Mouse (Mus musculus) kidney, adult 2 months (tissue): Measurements from ENCODE around the gene Gipc2. TPM values are rescaled to one million over a fixed set of nuclear protein-coding genes. Genes with fewer than 3 reads are reported as not detected.

Experiments used
- DNase-seq: peaks from one replicate; pipeline ENCODE4 v3.0.0; 2021
- H3K27ac ChIP-seq: fragments of 200-500 bp; 2 replicates; pipeline ENCODE4 v1.5.1; 2012; ENCODE audit warnings: low read depth, low read length, control low read depth, inconsistent platforms; ENCODE audit not compliant: insufficient read depth
- H3K27me3 ChIP-seq: fragments of 200-500 bp; replicated peaks from 2 replicates; pipeline ENCODE4 v1.6.1; 2012; ENCODE audit warnings: mild to moderate bottlenecking, moderate library complexity, low read length, inconsistent platforms; ENCODE audit not compliant: control insufficient read depth, insufficient read depth
- H3K36me3 ChIP-seq: fragments of 200-500 bp; 2 replicates; pipeline ENCODE4 v1.6.1; 2012; ENCODE audit warnings: mild to moderate bottlenecking, moderate library complexity, low read length, inconsistent platforms; ENCODE audit not compliant: control insufficient read depth, insufficient read depth
- H3K4me1 ChIP-seq: fragments of 200-500 bp; 2 replicates; pipeline ENCODE4 v1.6.1; 2011; ENCODE audit warnings: low read length; ENCODE audit not compliant: control insufficient read depth, insufficient read depth
- H3K4me3 ChIP-seq: fragments of 200-500 bp; 2 replicates; pipeline ENCODE4 v1.5.1; 2011; ENCODE audit warnings: mild to moderate bottlenecking, low read depth, low read length, control low read depth; ENCODE audit not compliant: insufficient read depth
- CTCF ChIP-seq: fragments of 200-500 bp; conservative IDR thresholded peaks from 2 replicates; pipeline ENCODE4 v1.5.1; 2011; ENCODE audit warnings: low read depth, mild to moderate bottlenecking, control low read depth, low read length, moderate library complexity, mixed read lengths; ENCODE audit not compliant: insufficient read depth, insufficient read length
- POLR2A ChIP-seq: fragments of 200-500 bp; IDR thresholded peaks from one replicate; pipeline ENCODE4 v1.6.1; 2011; ENCODE audit warnings: low read depth, low read length, control low read depth
- WGBS: fragments of 180-500 bp; shearing (Covaris S2); methylation state at CpG from one replicate; pipeline ENCODE4 v1.1.7; 2018; 5-methylcytosine and 5-hydroxymethylcytosine counted together
- polyA plus RNA-seq: library from polyadenylated mRNA; depleted of rRNA; stranded (reverse); fragments of >200 nt; gene quantifications from 2 replicates; pipeline ENCODE4 v1.2.3, GENCODE M21; 2012

Gene Gipc2
- polyA plus RNA-seq, 1 experiment, result 146 TPM

DNA sequence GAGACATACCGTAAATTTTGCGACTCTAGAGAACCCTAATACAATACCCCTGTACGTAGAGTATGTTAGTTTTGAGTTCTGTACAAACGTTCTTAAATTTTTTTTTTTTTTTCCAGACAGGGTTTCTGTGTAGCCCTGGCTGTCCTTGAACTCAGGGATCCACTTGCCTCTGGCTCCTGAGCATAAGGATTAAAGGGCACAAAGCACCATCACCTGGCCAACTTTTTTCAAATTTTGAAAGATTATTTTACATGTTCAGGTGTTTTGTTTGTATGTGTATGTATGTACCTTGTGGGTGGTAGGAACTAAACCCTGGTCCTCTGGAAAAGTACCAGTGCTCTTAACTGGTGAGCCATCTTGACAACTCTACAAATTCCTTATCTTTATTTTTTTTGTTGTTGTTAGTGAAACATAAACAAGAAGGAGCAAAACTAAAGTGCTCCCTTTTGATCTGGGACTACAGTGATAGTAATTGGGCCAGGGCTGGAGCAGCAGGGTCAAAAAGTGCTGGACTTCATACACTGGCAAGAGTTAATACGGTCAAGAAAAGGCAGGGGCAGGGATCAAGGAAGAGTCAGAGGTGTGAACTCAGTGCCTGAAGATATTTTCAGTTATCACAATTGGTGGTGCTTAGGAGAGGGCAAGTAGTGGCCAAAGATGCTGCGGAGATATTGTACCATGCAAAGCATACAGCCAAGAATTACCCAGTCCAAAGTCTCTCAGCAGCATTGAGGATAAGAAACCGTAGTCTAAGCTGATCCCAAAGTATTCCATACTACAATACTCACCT lies 42.3 kb upstream of the Gipc2 start:
- Histone ChIP-seq H3K4me3 (no peak overlapping the region), H3K36me3 (no peaks in the 10 kb centered on the region), H3K27me3 (no peaks in the 10 kb centered on the region), H3K27ac (no peak overlapping the region), H3K4me1 (peaks cover 18% of the 10 kb centered on the region)
- no peak for TF ChIP-seq POLR2A
- TF ChIP-seq CTCF, result no peak
- DNase-seq, result peak; percentile 22
- 81% methylated on average over 7 of the region's 7 CpGs for WGBS

DNA sequence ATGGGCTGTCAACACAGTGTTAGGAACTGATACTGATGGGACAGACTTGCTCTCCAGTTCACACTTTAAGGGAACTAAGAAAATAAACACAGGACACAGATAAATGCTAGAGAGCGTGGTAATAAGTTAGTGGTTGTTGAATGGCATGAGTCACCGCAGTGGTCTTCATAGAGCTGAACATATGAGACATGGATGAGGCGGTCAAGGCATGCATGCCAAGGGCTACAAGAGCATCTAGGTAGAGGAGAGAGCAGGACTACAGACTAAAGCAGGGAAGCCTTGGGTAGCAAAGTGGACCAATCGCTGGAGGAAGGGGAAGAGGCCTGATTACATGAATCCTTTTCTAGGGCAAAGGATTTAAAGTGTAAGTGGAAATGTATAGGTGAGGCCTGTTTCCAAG lies 41.1 kb upstream of the Gipc2 start:
- Histone ChIP-seq H3K4me3 (no peak overlapping the region), H3K27ac (no peak overlapping the region), H3K4me1 (peaks cover 12% of the 10 kb centered on the region), H3K36me3 (no peaks in the 10 kb centered on the region), H3K27me3 (no peaks in the 10 kb centered on the region)
- WGBS, result 97% methylated on average over 4 of the region's 4 CpGs
- no peak for TF ChIP-seq CTCF
- no peak for TF ChIP-seq POLR2A
- DNase-seq, result no peak

DNA sequence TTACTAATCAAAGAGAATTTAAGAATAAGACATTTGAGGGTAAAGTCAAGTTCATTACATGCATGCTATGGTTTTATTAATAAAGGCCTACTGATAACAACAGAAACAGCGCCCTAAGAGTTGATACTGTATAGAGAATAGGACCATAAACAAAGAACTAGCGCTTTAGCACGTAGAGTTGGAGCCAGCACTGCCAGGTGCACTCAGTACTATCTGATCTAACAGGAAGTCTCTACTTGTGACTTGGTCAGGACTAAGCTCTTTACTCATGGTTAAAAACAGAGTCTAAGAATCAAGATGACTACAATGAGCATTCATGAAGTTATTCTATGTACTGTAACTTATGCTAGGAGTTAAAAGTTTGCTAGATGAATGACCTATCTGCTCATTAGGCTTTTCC lies 38.5 kb upstream of the Gipc2 start:
- Histone ChIP-seq H3K4me1 (peaks cover 9% of the 10 kb centered on the region; the same call in 1 of the 2 replicates), H3K36me3 (no peaks in the 10 kb centered on the region), H3K4me3 (no peak overlapping the region), H3K27me3 (no peaks in the 10 kb centered on the region), H3K27ac (no peak overlapping the region)
- no peak for DNase-seq
- TF ChIP-seq POLR2A, result no peak
- 90% methylated on average over 3 of the region's 3 CpGs for WGBS

DNA sequence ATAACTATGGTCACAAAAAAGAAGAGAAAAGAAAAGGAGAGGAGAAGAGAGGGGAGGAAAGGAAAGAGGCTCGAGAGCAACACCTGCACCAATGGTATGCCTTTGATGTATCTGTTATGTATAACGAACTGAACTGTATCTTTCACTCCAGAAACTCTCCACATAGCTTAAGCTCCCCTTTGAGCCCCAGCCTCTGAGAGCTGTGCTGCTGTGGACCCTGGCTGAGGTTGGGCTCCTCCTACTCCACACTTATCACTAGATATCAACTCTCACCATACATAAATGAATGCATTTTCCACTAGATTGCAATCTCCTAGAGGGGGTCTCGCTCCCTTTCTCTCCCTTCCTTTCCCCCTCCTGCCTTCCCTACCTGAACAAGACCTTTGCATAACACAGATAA lies 38.0 kb upstream of the Gipc2 start:
- no peaks in the 10 kb centered on the region for H3K36me3 ChIP-seq
- DNase-seq, result no peak
- peaks cover 6% of the 10 kb centered on the region; the same call in 1 of the 2 replicates for H3K4me1 ChIP-seq
- H3K27me3 ChIP-seq, result no peaks in the 10 kb centered on the region
- H3K27ac ChIP-seq, result no peak overlapping the region
- TF ChIP-seq POLR2A, result no peak
- no peak for TF ChIP-seq CTCF
- WGBS, result 75% methylated on average over 3 of the region's 3 CpGs
- no peak overlapping the region for H3K4me3 ChIP-seq

DNA sequence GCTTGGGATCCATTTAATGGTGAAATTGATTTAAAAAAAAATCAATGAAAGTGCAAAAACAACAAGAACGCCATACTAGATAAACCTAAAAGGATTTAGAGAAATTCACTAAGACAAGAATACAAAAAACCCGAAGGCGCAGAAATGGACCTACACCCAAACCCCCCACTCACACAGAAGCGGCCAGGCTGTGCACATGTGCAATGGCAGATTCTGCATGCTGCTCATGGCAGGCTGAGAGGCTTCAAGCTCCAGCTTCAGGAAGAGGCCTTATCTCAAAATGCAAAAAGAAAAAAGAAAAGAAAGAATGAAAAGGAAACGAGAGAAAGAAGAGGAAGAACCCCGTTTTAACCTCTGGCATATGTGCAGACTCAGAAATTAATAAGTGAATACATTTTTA lies 37.4 kb upstream of the Gipc2 start:
- no peak overlapping the region for H3K4me3 ChIP-seq
- 90% methylated on average over 6 of the region's 6 CpGs for WGBS
- H3K27me3 ChIP-seq, result no peaks in the 10 kb centered on the region
- no peak for TF ChIP-seq POLR2A
- TF ChIP-seq CTCF, result no peak
- no peak overlapping the region for H3K27ac ChIP-seq
- peaks cover 3% of the 10 kb centered on the region; the same call in 1 of the 2 replicates for H3K4me1 ChIP-seq
- H3K36me3 ChIP-seq, result no peaks in the 10 kb centered on the region
- DNase-seq, result no peak

DNA sequence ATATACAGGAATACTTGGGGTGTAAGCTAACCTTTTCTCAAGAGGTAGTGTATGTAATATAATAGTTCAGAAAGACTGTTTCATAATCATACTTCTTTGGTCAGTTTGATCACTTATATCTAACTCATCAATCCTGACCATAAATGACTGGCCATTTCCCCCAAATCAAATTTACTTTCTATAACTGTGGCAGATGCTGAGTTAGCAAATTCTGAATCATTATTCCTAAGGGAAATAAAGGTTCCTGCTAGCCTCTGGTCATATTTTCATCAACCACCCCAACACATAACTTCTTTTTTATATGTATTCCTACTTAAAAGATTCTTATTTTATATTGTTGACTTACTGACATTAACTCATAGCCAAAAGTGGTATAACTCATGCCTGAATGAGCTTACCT lies 36.9 kb upstream of the Gipc2 start:
- H3K4me1 ChIP-seq, result 0 out of 2 replicates have a peak, but pooled peaks cover 2% of the 10 kb centered on the region
- TF ChIP-seq POLR2A (no peak), CTCF (no peak)
- no peaks in the 10 kb centered on the region for H3K27me3 ChIP-seq
- H3K27ac ChIP-seq, result no peak overlapping the region
- no peak for DNase-seq
- H3K4me3 ChIP-seq, result no peak overlapping the region
- H3K36me3 ChIP-seq, result no peaks in the 10 kb centered on the region

DNA sequence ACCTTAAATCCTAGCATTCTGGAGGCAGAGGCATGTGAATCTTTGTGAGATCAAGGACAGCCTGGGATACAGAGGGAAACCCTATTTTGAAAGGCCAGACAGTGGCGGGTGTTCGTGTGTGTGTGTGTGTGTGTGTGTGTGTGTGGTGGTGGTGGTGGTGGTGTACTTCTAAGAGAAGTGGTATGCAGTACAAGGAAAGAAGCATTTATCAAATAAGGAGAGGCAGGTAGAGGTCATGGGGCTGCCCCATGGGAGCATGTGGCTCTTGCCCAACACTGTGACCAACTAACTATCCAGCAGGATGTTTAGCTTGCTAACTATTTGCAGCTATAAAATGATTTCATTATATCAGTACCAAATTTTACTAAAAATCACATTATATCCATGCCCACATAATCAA lies 35.6 kb upstream of the Gipc2 start:
- no peak for TF ChIP-seq POLR2A
- TF ChIP-seq CTCF, result no peak
- H3K27me3 ChIP-seq, result no peaks in the 10 kb centered on the region
- H3K27ac ChIP-seq, result no peak overlapping the region; the same call in 1 of the 2 replicates
- H3K4me3 ChIP-seq, result no peak overlapping the region
- no peaks in the 10 kb centered on the region for H3K36me3 ChIP-seq
- DNase-seq, result no peak
- H3K4me1 ChIP-seq, result 0 out of 2 replicates have a peak, but pooled peaks cover 2% of the 10 kb centered on the region
- WGBS, result 84% methylated on average over 2 of the region's 2 CpGs
